Mouse (Mus musculus) urinary bladder, adult 18-20 months (tissue): ENCODE results near the gene Dennd4c.
A peak's percentile ranks its signal among the peaks of the same experiment; 100 is the strongest.

Source experiments
- DNase-seq, 2 experiments: peaks; one replicate each; pipeline ENCODE4 v3.0.0; 2022; ENCODE audit warnings: low spot score in 2 of 2, mixed read lengths in 2 of 2

The Dennd4c gene

DNA sequence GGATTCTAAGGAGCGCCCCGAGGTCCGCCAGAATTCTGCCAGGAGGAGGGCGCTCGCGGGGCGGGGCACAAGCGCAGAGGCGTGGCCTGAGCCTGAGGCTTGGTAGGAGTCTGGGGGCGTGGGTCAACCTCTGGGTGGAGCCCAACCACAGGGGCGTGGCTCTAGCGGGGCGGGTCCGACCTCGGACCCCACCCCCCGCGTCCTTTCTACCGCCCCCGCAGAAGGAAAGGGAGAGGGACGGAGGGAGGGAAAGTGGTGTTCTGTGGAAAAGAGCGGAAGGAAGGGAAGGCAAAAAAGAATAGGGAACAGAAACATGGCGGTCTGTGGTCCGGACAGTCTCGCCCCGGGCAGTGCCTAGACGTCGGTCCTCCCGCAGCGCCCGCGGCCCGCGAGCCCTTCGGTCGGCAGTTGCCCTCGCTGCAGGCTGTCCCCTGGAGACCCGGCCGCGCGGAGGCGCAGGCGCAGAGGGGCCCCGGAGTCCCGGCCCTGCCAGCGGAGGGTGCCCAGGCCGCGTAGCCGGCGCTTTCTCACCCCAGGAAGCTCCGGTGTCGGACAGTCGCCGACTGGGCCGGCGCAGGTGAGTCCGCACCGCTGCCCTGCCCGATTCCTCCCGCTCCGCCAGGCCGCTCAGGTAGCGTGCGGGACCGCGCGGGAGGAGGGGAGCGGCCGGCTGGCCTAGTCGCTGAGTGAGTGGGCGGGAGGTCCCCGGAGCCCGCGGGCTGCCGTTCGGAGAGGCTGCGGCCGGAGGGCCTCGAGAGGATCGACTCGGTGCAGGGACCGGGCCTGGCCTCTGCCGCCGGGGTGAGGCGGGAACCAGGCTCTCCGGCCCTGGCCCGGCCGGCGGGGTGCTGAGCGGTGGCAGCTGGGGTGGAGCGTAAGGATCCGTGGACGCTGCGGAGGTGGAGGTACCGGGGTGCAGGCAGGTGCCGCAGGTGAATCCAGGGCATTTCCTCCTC is at the start of gene Dennd4c:
TSS of gene Dennd4c (plus strand) at position 220 of the 956 bp plus-strand sequence.
- peak; percentile 93 to 94 for DNase-seq

DNA sequence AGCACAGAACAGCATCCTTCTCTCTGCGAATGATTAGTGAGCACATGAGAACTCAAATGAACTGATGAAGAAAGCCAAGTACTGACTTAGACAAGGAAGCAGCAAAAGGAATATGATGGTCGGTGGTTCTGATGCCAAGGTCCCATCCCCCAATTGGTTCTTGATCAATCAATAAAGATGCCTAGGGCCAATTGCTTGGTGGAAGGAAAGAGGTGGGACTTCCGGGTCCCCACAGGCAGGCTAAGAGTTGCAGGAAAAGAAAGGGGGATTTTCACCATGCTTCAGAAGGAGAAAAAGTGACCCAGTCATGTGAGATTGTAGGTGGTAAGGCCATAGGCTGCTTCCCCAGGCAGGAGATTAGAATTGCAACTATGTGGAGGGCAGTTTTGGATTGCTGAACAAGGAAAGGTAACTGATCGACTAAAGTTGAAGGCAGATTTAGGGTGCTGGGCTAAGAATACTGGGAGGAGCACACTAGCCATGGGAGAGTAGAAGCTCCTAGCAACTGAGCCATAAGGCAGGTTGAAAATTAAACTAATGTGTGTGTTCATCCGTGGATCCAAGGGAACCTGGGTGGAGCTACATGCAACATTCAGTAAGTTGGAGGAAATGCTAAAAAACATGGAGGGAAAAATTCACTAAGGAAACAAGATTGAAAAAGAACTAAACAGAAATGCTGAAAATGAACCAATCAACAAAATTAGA is 49.0 kb upstream of the Dennd4c start:
- no peak for DNase-seq

DNA sequence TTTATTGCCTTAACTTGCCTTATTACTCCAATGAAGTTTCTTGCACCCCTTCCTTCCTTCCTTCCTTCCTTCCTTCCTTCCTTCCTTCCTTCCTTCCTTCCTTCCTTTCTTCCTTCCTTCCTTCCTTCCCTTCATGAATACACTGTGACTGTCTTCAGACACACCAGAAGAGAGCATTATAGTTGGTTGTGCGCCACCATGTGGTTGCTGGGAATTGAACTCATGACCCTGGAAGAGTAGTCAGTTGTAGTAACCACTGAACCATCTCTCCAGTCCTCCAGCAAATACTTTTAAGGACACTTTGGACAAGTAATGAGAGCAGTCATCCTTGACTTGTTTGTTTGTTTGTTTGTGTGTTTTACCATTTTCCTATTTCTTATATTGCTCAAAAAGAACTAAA is 39.6 kb upstream of the Dennd4c start:
- DNase-seq: no peak

DNA sequence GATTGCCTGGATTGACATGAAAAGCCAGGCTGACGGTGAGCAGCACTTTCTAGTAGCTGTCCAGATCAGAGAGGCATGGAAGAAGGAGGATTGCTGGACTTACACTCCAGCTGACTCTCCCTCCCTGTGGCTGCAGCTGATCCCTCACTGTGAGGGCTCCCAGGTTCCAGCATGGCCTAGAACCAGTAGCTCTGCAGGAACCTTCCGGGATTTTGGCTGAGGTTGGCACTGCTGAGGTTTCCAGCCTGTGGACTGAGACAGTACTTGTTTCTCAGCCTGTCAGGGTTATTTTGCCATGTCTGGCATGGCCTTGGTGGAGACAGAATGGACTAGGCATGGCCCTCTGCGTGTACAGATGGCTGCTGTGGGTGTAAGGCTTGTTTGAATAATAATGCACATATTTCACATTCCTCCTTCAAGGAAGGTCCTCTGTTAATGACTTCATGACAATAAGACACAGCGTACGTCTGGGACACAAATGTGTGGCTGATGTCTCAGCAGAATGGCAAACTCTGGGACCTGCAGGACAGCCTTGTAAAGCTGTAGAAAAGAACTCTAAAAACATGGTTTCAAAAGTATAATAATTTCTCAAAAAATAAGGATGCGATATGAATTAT is 38.2 kb upstream of the Dennd4c start:
- DNase-seq: no peak

GRCm38 (mm10) chr4:86710666-86711215 is 37.6 kb upstream of the Dennd4c start:
- no peak for DNase-seq

DNA sequence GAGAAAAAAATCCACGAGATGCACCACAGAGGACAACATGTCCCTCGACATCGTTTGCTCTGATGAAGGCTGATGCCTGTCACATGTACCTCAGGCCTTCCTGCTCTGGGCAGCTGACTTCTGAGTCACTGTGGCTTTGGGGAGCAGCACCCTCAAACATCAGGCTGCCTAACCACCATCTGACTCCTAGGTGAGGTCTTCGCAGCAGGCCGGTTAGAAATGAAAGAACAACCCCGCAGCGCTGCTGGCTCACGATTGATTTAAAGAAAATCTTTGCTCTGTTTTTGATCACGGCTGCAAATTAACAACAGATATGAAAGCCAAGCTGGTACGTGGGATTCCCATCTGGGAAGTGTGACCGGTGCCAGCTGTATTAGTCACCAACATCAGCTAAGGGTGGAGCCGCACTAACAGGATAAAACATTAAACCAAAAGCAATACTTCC is 35.6 kb upstream of the Dennd4c start:
- peak; percentile 57 to 60 for DNase-seq

DNA sequence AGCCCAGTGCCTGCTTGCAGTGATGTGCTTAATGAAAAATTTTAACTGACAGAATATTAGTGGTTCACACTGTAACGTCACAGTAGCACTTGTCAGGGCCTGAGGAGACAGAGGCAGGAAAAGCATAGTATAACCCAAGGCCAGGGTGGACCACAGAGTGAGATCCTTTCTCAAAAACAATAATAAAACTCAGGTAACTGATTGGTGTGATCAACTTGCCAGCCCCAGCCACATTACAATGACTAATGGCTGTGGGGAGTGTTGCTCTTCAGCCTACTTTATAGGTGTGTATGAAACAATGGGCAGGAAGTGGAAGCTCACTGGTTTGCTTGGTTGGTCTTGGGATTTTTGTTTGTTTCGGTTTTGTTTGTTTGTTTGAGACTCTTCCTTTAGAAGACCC is 34.8 kb upstream of the Dennd4c start:
- no peak for DNase-seq

DNA sequence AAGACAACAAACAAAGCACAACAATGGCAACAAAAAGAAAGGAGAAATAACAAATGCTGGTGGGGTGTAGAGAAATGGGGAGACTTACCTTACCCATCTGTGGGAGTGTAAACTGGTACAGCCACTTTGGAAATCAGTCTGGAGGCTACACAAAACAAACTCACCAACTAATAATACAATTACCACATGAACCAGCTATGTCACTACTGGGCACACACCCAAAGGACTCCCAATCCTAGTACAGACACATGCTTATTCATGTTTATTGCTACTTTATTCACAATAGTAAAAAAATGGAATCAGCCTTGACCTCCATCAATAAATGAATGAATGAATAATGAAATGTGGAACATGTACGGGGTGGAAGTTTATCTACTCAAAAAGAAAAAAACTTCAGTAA is 33.0 kb upstream of the Dennd4c start:
- DNase-seq: no peak

GRCm38 (mm10) chr4:86717176-86717575 is 31.2 kb upstream of the Dennd4c start:
- no peak for DNase-seq

- no peak for DNase-seq
These were observed 29.3 kb upstream of the Dennd4c start for GRCm38 (mm10) chr4:86718878-86719577.

- no peak for DNase-seq
These were observed 26.4 kb upstream of the Dennd4c start for GRCm38 (mm10) chr4:86721856-86722358.

DNA sequence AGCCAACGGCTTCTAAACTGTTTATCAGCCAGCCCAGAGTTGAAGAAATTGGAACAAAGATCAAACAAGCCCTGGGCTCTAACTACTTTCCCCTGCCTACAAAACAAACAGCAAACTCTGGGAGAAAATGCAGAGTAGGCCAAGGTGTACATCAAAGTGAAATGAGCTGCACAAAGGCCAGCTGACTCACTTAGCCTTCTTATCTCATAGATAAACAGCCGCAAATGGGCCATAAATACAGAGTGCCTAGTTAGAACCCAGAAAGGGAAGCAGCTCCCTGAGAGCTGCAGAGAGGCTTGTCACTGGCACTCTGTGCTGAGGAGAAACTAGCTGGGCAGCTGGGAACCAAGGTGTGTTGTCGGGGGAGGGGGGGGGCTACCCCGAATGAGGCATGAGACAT is 23.2 kb upstream of the Dennd4c start:
- DNase-seq: peak; percentile 18 to 35

GRCm38 (mm10) chr4:86726141-86726540 is 22.2 kb upstream of the Dennd4c start:
- no peak for DNase-seq

DNA sequence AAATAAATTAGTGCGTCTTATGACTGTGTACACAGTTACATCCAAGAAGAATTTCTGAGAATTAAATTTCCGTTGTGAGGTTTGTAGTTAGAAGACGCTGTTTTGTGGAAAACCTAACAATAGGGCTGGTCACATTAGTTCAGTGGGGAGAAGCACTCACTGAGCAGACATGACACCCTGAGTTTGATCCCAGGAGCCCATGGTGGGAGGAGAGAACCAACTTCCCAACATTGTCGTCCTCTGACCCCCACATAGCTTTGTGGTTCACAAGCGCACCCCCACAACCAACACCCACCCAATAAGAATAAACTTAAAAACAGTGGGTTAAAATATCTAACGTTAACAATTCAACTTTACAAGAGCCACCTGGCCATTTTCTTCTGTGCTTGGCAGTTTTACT is 18.5 kb upstream of the Dennd4c start:
- DNase-seq: no peak

GRCm38 (mm10) chr4:86734088-86734841 is 14.1 kb upstream of the Dennd4c start:
- no peak for DNase-seq

GRCm38 (mm10) chr4:86739308-86739993 is 8.9 kb upstream of the Dennd4c start:
- no peak for DNase-seq

GRCm38 (mm10) chr4:86749361-86749841 is 1.0 kb downstream of the Dennd4c start:
- DNase-seq: no peak

GRCm38 (mm10) chr4:86750346-86750945 is 2.1 kb downstream of the Dennd4c start:
- no peak for DNase-seq

DNA sequence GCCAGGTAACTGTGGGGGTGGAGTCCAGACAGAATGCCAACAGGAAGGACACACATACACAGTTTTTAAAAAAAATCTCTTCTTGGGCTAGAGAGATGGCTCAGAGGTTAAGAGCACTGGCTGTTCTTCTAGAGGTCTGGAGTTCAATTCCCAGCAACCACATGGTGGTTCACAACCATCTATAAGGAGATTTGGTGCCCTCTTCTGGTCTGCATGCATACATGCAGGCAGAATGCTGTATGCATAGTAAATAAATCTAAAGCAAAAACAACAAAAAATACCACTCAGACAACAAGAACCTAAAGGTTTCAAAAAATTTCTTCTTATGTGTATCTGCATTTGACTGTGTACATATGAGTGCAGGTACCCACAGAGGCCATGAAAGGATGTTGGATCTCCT is 16.0 kb downstream of the Dennd4c start:
- no peak for DNase-seq
